Mouse (Mus musculus): ENCODE data around the gene Tuba1b.

- no peak for TF ChIP-seq EP300 (IDR thresholded peaks at IDR 0.05; ENCODE audit: insufficient read depth, low read depth, low read length)
- TF ChIP-seq POLR2A (IDR thresholded peaks at IDR 0.05; ENCODE audit: insufficient read depth, low read length), result no peak
- no peak for TF ChIP-seq CTCF (IDR thresholded peaks at IDR 0.05; ENCODE audit: low read depth, low read length)
Measured at GRCm38 (mm10) chr15:98952063-98952455, 17.7 kb upstream of the Tuba1b start.
